Mouse (Mus musculus) hematopoietic stem cell, adult 5-6 weeks (primary cell): ENCODE measurements around the gene Cop1. TPM values are rescaled to one million over a fixed set of nuclear protein-coding genes. Genes with fewer than 3 reads are reported as not detected.

Source experiments
- ATAC-seq, 2 experiments: fragments of 125-278 bp in 1 of 2; replicated peaks in 1 of 2; 2 replicates each; pipeline ENCODE4 v1.8.0; 2016 to 2017; ENCODE audit warnings: inconsistent platforms in 2 of 2, mild to moderate bottlenecking in 2 of 2, moderate number of reproducible peaks in 2 of 2, low read depth in 1 of 2, moderate TSS enrichment in 1 of 2; ENCODE audit not compliant: low FRiP score in 2 of 2, poor library complexity in 2 of 2, severe bottlenecking in 2 of 2, insufficient read depth in 1 of 2, low TSS enrichment in 1 of 2
- total RNA-seq: library from RNA; stranded (forward); fragments of 172-1452, 232-1000 nt; gene quantifications from 2 replicates; pipeline ENCODE4 v1.2.3, GENCODE M21; 2017

The Cop1 gene
- total RNA-seq: 124 and 163 TPM in 2 replicates

GRCm38 (mm10) chr1:159231781-159232571, at the start of gene Cop1:
Gene Cop1 (plus strand): TSS chr1:159232320.
- peak; percentile 82 to 92 for ATAC-seq

DNA sequence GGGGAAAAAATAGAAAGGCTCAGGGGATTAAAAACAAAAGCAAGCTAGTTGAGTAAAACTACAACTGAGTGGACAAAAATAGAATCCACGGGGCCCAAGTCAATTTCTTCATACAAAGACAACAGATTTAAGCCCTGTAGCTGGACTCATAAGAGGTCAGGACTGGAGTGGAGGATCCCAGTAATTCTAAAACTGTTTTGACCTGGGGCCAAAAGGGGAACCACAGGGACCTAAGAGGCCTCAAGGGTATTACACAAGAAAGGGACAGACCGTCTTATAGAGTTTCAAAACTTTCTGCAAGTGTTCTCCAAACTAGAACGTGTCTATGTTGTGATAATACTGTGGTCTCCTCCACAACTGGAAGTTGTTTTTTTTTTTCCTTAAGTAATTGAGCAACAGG, 45.4 kb upstream of the Cop1 start:
- peak; percentile 56 to 97; a peak in 3 of 4 replicates for ATAC-seq

GRCm38 (mm10) chr1:159198603-159199002, 33.5 kb upstream of the Cop1 start:
- no peak for ATAC-seq

DNA sequence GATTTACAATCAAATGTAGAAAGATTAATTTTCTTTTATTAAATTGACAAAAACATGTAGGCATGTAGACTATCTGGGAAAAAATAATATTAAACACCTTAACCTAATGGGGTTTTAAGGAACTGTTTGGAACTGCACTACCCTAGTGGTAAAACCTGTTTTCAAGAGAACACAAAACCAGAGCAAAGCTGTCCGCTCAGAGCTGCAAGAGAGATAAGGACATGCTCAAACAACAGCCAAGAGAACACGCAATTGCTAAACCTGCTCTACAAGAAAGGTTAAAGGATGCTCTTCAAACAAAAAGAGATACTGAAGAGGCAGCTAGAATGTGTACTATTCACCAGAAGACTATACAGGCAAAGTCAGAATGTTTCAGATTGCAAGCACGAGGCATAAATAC, 32.5 kb upstream of the Cop1 start:
- ATAC-seq: no peak

GRCm38 (mm10) chr1:159201220-159201619, 30.9 kb upstream of the Cop1 start:
- ATAC-seq: no peak

- ATAC-seq: no peak
Observed at GRCm38 (mm10) chr1:159211711-159212110, 20.4 kb upstream of the Cop1 start.

- ATAC-seq: no peak
Observed at GRCm38 (mm10) chr1:159217437-159217836, 14.7 kb upstream of the Cop1 start.

DNA sequence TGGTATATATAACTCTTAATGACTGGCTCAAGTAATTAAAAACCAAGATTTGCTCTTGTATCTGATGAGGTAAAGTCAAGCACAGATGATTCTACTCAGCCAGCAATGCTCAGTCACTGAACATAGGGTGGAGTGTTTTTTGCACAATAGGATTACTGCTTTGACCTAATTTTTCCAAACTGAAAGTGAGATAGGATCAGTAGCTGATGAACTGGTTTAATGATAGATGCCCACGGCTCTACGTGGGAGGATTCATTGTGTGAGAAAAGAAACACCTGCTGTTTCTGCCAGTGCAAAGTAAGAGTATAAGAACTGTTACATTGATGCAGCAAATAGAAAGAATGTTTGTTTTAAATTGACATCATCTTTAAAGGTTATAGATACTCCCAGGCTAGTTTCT, 10.1 kb upstream of the Cop1 start:
- no peak for ATAC-seq

DNA sequence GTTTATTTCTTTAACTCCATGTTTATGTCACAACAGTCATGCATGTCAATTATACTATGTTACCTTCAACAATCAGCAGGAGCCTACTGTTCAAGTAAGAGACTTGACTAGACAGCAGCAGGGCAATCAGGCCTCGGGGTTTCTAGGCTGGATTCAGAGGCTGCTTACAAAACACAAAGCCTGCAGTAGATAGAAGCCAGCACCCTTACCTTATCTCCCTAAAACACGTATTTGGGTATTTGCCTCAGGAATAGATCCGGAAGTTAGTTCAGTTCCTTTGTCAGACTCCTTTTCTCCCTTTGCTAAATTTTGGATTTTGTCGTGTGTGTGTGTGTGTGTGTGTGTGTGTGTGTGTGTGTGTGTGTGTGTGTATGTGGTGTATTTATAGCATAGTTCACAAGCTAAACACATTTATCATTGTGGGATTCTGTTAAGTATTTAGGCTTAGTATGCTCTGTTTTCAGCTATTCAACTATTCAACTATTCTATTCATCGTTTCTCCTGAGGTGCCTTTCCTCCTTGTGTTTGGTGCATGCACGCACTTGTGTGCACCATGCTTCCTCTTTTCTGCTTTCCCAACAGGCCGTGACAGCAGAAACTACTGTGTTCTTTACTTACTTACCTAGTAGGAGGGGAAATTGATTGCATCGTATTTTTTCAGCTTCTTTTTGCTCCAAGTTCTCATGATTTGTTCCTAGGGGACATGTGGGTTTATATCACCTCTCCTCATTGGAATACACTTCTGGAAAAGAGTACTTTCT, 6.9 kb upstream of the Cop1 start:
- ATAC-seq: peak; percentile 84 to 95

DNA sequence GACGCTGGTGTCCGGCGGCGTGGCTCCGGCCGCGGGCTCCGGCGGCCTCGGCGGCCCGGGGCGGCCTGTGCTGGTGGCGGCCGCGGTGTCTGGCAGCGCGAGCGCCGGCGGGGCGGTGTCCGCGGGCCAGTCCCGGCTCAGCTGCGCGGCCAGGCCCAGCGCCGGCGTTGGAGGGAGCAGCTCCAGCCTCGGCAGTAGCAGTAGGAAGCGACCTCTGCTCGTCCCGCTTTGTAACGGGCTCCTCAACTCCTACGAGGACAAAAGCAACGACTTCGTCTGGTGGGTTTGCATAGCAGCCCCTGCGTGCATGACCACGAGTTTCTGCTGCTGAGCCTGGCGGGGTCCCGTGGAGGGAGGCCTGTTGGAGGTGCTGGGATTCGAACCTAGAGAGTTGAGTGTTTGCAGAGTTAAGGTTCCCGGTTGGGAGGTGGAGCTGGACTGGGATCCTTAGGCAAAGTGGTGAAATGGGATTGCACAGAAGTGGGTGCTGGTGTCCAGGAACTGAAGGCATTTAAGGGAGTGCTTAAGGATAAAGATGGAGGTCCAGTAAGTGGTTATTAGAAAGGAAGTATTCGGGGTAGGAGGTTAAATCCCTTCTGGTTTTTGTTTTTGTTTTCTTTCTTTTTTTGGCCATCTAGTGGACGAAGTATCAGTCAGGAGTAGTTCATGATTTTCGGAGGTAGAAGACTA, 597 bp downstream of the Cop1 start:
- ATAC-seq: peak in 1 of 2 experiments; percentile 10; a peak in 1 of 4 replicates

DNA sequence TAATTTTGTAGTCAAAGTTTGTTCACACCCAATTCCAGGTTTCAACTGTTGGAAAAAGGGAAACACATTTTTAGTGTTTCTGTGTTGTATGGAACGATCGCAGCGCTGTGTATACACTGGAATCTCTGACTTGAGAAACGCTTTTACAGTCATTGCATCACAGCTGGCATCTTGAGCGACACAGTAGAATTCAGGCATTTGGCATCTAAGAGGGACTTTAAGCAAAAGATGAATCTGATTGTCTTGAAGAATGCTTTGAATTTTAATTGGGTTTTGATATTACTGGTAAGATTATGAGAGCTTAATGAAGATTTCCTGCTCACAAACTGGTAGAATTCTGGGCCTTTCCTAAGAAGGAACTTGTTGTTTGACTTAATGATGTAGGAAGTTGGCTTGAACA, 1.3 kb downstream of the Cop1 start:
- ATAC-seq: peak in 1 of 2 experiments; percentile 19; a peak in 1 of 4 replicates

DNA sequence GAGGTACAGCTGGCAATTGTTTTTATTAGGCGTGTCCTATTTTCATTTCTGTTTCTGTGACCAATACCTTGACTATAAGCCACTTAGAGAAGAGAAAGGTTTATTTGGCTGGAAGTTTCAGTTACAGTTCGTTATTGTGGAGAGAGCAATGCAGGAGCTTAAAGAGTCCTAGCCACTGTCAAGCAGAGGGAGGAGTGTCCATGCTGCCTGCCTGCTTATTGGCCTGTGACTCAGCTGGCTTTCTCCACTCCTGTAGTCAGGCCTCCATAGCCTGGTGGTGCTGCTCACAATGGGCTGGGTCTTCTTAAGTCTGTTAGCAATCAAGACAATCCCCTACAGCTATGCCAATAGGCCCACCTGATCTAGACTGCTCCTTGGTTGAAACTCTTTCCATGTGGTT, 2.4 kb downstream of the Cop1 start:
- ATAC-seq: no peak

GRCm38 (mm10) chr1:159235674-159236073, 3.6 kb downstream of the Cop1 start:
- no peak for ATAC-seq

DNA sequence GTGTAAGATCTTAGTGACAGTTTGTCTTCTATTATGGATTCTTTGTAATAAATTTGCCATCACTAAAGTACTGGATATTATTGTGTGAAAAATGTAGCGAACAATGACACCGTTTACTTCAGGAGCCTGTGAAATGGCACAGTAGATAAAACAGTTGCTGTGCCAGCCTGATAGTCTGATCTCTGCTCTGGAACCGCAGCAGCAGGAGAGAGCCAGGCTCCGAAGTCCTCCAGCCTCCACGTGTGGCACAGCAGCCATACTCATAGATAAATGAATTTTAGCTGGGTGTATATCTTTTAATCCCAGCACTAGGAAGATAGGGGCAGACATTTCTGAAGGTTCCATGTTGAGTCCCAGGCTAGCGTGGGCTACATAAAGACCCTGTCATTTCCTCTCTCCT, 6.0 kb downstream of the Cop1 start:
- ATAC-seq: peak in 1 of 2 experiments; percentile 47; a peak in 1 of 4 replicates

DNA sequence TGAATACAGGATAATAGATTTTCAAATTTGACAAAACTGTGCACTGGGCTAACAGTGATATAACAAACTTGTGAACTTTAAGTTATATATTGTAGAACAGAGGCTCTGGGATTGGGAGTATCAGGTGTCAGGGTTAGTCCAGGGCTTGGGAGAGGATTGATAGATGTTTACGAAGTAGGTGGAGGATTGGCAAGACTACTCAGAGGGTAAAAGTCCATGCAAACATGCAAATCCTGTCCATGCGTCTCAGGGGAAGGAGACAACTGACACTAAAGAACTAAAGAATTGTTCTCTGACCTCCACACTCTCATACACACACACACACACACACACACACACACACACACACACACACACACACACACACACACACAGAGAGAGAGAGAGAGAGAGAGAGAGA, 18.2 kb downstream of the Cop1 start:
- ATAC-seq: no peak

- ATAC-seq: no peak
Observed at GRCm38 (mm10) chr1:159253078-159253477, 21.0 kb downstream of the Cop1 start.

DNA sequence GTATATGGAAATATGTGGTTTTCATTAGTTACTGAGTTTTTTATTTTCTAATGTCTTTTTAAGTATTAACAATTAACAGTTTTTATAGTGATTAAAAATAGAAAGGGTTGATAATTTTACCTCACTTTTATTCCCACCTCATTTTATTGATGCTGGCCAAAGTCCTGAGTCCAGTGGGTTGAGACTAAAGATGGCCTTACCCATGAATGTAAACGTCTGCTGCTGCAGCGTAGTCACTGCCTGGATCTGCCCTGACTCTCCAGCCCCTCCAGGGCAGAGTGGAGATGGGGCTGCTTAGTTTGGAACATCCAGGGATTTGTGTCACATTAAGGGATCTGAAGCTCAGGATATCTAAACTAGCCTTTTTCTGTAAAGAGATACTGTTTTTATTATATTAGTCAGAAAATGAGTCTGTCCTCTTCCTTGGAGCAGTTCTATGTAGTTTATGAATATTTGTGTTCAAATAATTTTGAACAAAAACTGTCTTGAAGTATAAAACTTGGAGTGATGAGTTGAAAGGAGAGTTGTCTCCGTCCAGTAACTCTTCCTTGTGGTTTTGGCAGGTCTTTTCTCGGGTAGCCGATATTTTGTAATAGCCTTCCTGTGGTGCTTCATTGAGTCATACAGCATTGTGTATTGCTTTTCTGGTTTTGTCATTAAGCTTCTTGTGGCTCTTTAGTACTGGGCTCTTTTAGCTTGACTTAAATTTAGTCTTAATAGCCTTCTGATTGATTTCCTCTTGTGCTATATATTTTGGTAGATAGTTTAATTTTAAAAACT, 23.0 kb downstream of the Cop1 start:
- ATAC-seq: peak in 1 of 2 experiments; percentile 45; a peak in 1 of 4 replicates
